22 mouse cellular contexts compared by ENCODE assay signal in the genomic region with DNA sequence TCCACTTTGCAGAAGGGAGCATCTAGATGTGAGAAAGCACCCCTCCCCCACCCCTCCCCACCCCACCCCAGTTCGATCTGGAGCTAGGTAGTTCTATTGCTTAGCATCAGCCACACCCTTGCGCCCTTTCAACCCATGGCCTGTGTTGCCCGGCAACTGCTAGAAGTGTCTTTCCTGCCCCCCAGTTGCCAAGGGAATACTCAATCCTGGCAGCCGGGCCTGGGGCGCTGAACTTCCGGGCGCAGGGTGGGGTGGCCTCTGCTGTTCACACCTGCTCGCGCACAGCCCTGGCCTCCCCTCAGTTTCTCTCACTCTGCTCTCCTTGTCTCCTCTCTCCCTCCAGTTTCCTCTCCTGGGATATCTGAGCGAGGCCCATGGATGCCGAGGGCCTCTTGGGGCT. TPM values are rescaled to one million over a fixed set of nuclear protein-coding genes. Genes with fewer than 3 reads are reported as not detected.
DNase-seq lines count a peak whose midpoint lies in the region; ATAC-seq and TF ChIP-seq lines count a peak whose summit lies in the region.
"Had no signal": no experiment of that assay in that cellular context is flagged by ENCODE, and none has a peak within 500 bp of the region (broad histone marks: within the 10 kb centered on the region; RNA-seq: fewer than 3 reads in every experiment).

No protein-coding gene starts in this region.

- no peak for TF ChIP-seq POLR2A in cerebellum, adult 2 months (IDR thresholded peaks at IDR 0.05; ENCODE audit: borderline replicate concordance, insufficient read depth, low read length)
- no peak for TF ChIP-seq POLR2A in testis, adult 2 months (IDR thresholded peaks at IDR 0.05; ENCODE audit: control insufficient read depth, low read depth, low read length)

- WGBS in cerebellum, adult 2 months: 59% methylated on average over 11 of the region's 11 CpGs
- WGBS in intestine, embryonic 14.5 days: 54% methylated on average over 11 of the region's 11 CpGs
- 25% methylated on average over 11 of the region's 11 CpGs for WGBS in intestine, postnatal 0 days
- WGBS in liver, embryonic 12.5 days (ENCODE audit: insufficient replicate concordance): 55% methylated on average over 11 of the region's 11 CpGs

- H3K4me3 ChIP-seq in cerebellum, adult 2 months (replicated peaks; ENCODE audit: insufficient read depth, low read depth, low read length): no peak overlapping the region
- no peak overlapping the region for H3K4me3 ChIP-seq in intestine, embryonic 14.5 days (ENCODE audit: low read depth, low read length)
- no peak overlapping the region for H3K4me3 ChIP-seq in intestine, postnatal 0 days (ENCODE audit: low read depth, low read length)
- peak overlapping the region; percentile 2; the same call in 1 of the 2 replicates for H3K4me3 ChIP-seq in testis, adult 2 months (ENCODE audit: control insufficient read depth, low read depth, low read length)
- H3K4me3 ChIP-seq in liver, embryonic 12.5 days: no peak overlapping the region
- H3K4me3 ChIP-seq: embryonic facial prominence, embryonic 12.5 days; erythroblast, embryonic 14.5 days; forebrain, embryonic 13.5 days; kidney, embryonic 15.5 days; limb, embryonic 12.5 days; liver, embryonic 15.5 days had no signal

- no peaks in the 10 kb centered on the region for H3K36me3 ChIP-seq in intestine, embryonic 14.5 days (ENCODE audit: control insufficient read depth, insufficient read depth, low read length)
- H3K36me3 ChIP-seq in intestine, postnatal 0 days (ENCODE audit: control insufficient read depth, insufficient read depth): no peaks in the 10 kb centered on the region
- H3K36me3 ChIP-seq in testis, adult 2 months (ENCODE audit: control insufficient read depth, insufficient read depth, low read length): no peaks in the 10 kb centered on the region
- no peaks in the 10 kb centered on the region for H3K36me3 ChIP-seq in liver, embryonic 12.5 days
- H3K36me3 ChIP-seq: embryonic facial prominence, embryonic 12.5 days; kidney, embryonic 15.5 days; limb, embryonic 12.5 days; liver, embryonic 15.5 days had no signal

- peaks cover 22% of the 10 kb centered on the region for H3K4me1 ChIP-seq in cerebellum, adult 2 months (ENCODE audit: control insufficient read depth, insufficient read depth, low read length)
- H3K4me1 ChIP-seq in intestine, embryonic 14.5 days (replicated peaks; ENCODE audit: control insufficient read depth, insufficient read depth, low read length): no peaks in the 10 kb centered on the region
- H3K4me1 ChIP-seq in intestine, postnatal 0 days (replicated peaks; ENCODE audit: control insufficient read depth, insufficient read depth, low read length): 0 out of 2 replicates have a peak, but pooled peaks cover 4% of the 10 kb centered on the region
- H3K4me1 ChIP-seq in testis, adult 2 months (ENCODE audit: control insufficient read depth, insufficient read depth, low read length): peaks cover 9% of the 10 kb centered on the region
- H3K4me1 ChIP-seq in liver, embryonic 12.5 days: no peaks in the 10 kb centered on the region
- H3K4me1 ChIP-seq: embryonic facial prominence, embryonic 12.5 days; forebrain, embryonic 13.5 days; liver, embryonic 15.5 days had no signal

- no peak for DNase-seq in cerebellum, adult 2 months
- no peak for DNase-seq in cerebellum, postnatal 14 days
- peak; percentile 53 for DNase-seq in intestine, embryonic 14.5 days (ENCODE audit: low spot score)
- DNase-seq in testis, postnatal 10 days (ENCODE audit: low spot score): no peak
- DNase-seq in urinary bladder, adult 2 months (ENCODE audit: low spot score): no peak
- DNase-seq: adrenal gland, postnatal 10 days; cerebellum, adult 9-11 months; gastrocnemius, postnatal 36 days; heart, postnatal 36 days; right cerebral cortex, postnatal 4 days; thymus, postnatal 4 days had no signal

- 0 out of 2 replicates have a peak overlapping the region, but pooled peaks have one; percentile 4 for H3K27ac ChIP-seq in cerebellum, adult 2 months (ENCODE audit: insufficient read depth, low read length)
- H3K27ac ChIP-seq in intestine, embryonic 14.5 days (ENCODE audit: low read depth): no peak overlapping the region
- H3K27ac ChIP-seq in intestine, postnatal 0 days (ENCODE audit: low read depth, low read length): no peak overlapping the region
- H3K27ac ChIP-seq in testis, adult 2 months (ENCODE audit: control insufficient read depth, insufficient read depth, low read depth, low read length): no peak overlapping the region
- H3K27ac ChIP-seq in liver, embryonic 12.5 days: no peak overlapping the region
- H3K27ac ChIP-seq: embryonic facial prominence, embryonic 12.5 days; forebrain, embryonic 13.5 days; kidney, embryonic 15.5 days; limb, embryonic 12.5 days; liver, embryonic 15.5 days had no signal

- no peaks in the 10 kb centered on the region for H3K27me3 ChIP-seq in cerebellum, adult 2 months (ENCODE audit: control insufficient read depth, insufficient read depth, low read length)
- H3K27me3 ChIP-seq in intestine, embryonic 14.5 days (replicated peaks; ENCODE audit: control insufficient read depth, insufficient read depth, low read length): no peaks in the 10 kb centered on the region; the same call in 1 of the 2 replicates
- H3K27me3 ChIP-seq in intestine, postnatal 0 days (replicated peaks; ENCODE audit: control insufficient read depth, insufficient read depth, low read length): no peaks in the 10 kb centered on the region
- no peaks in the 10 kb centered on the region for H3K27me3 ChIP-seq in testis, adult 2 months (ENCODE audit: control insufficient read depth, insufficient read depth, low read length)
- H3K27me3 ChIP-seq in liver, embryonic 12.5 days (replicated peaks): peaks cover 29% of the 10 kb centered on the region; the same call in 1 of the 2 replicates
- H3K27me3 ChIP-seq: liver, embryonic 15.5 days had no signal

- TF ChIP-seq CTCF in cerebellum, adult 2 months (IDR thresholded peaks at IDR 0.05; ENCODE audit: borderline replicate concordance, insufficient read depth, low read depth, low read length): no peak
- TF ChIP-seq CTCF in intestine, postnatal 0 days (IDR thresholded peaks at IDR 0.05; ENCODE audit: low read depth): no peak
- no peak for TF ChIP-seq CTCF in testis, adult 2 months (IDR thresholded peaks at IDR 0.05; ENCODE audit: control insufficient read depth, insufficient read depth, insufficient replicate concordance, low read depth, low read length)

- ATAC-seq in intestine, embryonic 14.5 days (replicated peaks; ENCODE audit: low FRiP score, low TSS enrichment, low read depth): peak; percentile 38; the same call in 1 of the 2 replicates
- ATAC-seq in intestine, postnatal 0 days: no peak
- ATAC-seq in liver, embryonic 12.5 days: no peak
- ATAC-seq: activated CD4-positive, CD25-positive, alpha-beta regulatory T cell, adult 4 months; forebrain, embryonic 13.5 days; inflammation-experienced regulatory T-cells, adult 6 months had no signal

- H3K4me2 ChIP-seq in intestine, embryonic 14.5 days (ENCODE audit: low read length): 0 out of 2 replicates have a peak overlapping the region, but pooled peaks have one; percentile 22
- H3K4me2 ChIP-seq in intestine, postnatal 0 days (replicated peaks; ENCODE audit: low read depth): no peak overlapping the region
- H3K4me2 ChIP-seq in liver, embryonic 12.5 days: no peak overlapping the region
- H3K4me2 ChIP-seq: embryonic facial prominence, embryonic 12.5 days; forebrain, embryonic 13.5 days; kidney, embryonic 15.5 days; limb, embryonic 12.5 days; liver, embryonic 15.5 days had no signal

- no peaks in the 10 kb centered on the region for H3K9me3 ChIP-seq in intestine, embryonic 14.5 days (ENCODE audit: control insufficient read depth, low read length)
- no peaks in the 10 kb centered on the region for H3K9me3 ChIP-seq in intestine, postnatal 0 days (ENCODE audit: control insufficient read depth)
- H3K9me3 ChIP-seq in liver, embryonic 12.5 days (replicated peaks): no peaks in the 10 kb centered on the region
- H3K9me3 ChIP-seq: embryonic facial prominence, embryonic 12.5 days; forebrain, embryonic 13.5 days; kidney, embryonic 15.5 days; limb, embryonic 12.5 days; liver, embryonic 15.5 days had no signal

- H3K9ac ChIP-seq in intestine, embryonic 14.5 days (ENCODE audit: low read length): no peak overlapping the region
- H3K9ac ChIP-seq in intestine, postnatal 0 days (ENCODE audit: low read depth, low read length): no peak overlapping the region
- no peak overlapping the region for H3K9ac ChIP-seq in liver, embryonic 12.5 days
- H3K9ac ChIP-seq: embryonic facial prominence, embryonic 12.5 days; forebrain, embryonic 13.5 days; kidney, embryonic 15.5 days; limb, embryonic 12.5 days; liver, embryonic 15.5 days had no signal

RNA-seq across cellular contexts. Expression of gene Cacna1a, which starts 31.8 kb away (rescaled TPM):
- polyA plus RNA-seq in cerebellum, adult 2 months (2012; rRNA removed): 220 and 260 TPM in 2 replicates
- polyA plus RNA-seq in intestine, embryonic 14.5 days (2014; fragmentation: Nextera tagmentation; extraction: Ambion mirVana): 4.6 and 5.1 TPM in 2 replicates
- 2.4 and 2.8 TPM in 2 replicates for polyA plus RNA-seq in intestine, postnatal 0 days (2015; fragmentation: Nextera tagmentation; extraction: Ambion mirVana)
- 9.6 and 10.3 TPM in 2 replicates for polyA plus RNA-seq in testis, adult 2 months (2012; rRNA removed)
- 0.60 and 1.8 TPM in 2 replicates for polyA plus RNA-seq in liver, embryonic 12.5 days (2016; fragmentation: Nextera tagmentation; extraction: Ambion mirVana)
- polyA plus RNA-seq in urinary bladder, adult 2 months (2012; rRNA removed): 5.0 and 6.7 TPM in 2 replicates

Comparison
In these comparisons a context has a peak if more than half of its experiments do, and no peak if none do; other contexts are left out.
1. RNA of gene Cacna1a, which starts 31.8 kb away (polyA plus RNA-seq): 220 to 260 TPM in cerebellum, adult 2 months; 9.6 to 10.3 TPM in testis, adult 2 months, 4.6 to 5.1 TPM in intestine, embryonic 14.5 days, 5.0 to 6.7 TPM in urinary bladder, adult 2 months, 2.4 to 2.8 TPM in intestine, postnatal 0 days and 0.60 to 1.8 TPM in liver, embryonic 12.5 days; every median in the first group is over 10 times any median in the second.